Mouse (Mus musculus) gastrocnemius, postnatal 10 days (tissue): ENCODE results near the gene Amn1. TPM values are rescaled to one million over a fixed set of nuclear protein-coding genes. Genes with fewer than 3 reads are reported as not detected.
"Not testable (repeated sequence)": the region's sequence is repeated elsewhere in the genome, so short reads cannot be mapped to it uniquely, and the experiment has no call there.

Experiments used
- DNase-seq: peaks from one replicate; pipeline ENCODE4 v3.0.0; 2021; ENCODE audit warnings: mixed read lengths
- long read RNA-seq, 2 experiments: library from polyadenylated mRNA; stranded (forward); transcript quantifications; one replicate each; pipeline ENCODE4 v2.0.0; 2021
- total RNA-seq, 2 experiments: library from RNA; stranded (reverse); gene quantifications; 2 replicates each; pipeline ENCODE4 v1.2.3; 2021

Gene Amn1
- total RNA-seq, result 10 to 100 TPM; 10.2 to 12.5 TPM
- long read RNA-seq, experiment 1, transcript Amn1-202 (7 exons, 1,457 nt), result major isoform, 6 of 8 reads
- long read RNA-seq, experiment 1, partial matches to known transcripts, result 0 of 8 reads
- long read RNA-seq, experiment 1, other reads (novel, unspliced or antisense), result 2 of 8 reads
- long read RNA-seq, experiment 2, partial matches to known transcripts, result 0 of 6 reads
- long read RNA-seq, experiment 2, other reads (novel, unspliced or antisense), result 4 of 6 reads

DNA sequence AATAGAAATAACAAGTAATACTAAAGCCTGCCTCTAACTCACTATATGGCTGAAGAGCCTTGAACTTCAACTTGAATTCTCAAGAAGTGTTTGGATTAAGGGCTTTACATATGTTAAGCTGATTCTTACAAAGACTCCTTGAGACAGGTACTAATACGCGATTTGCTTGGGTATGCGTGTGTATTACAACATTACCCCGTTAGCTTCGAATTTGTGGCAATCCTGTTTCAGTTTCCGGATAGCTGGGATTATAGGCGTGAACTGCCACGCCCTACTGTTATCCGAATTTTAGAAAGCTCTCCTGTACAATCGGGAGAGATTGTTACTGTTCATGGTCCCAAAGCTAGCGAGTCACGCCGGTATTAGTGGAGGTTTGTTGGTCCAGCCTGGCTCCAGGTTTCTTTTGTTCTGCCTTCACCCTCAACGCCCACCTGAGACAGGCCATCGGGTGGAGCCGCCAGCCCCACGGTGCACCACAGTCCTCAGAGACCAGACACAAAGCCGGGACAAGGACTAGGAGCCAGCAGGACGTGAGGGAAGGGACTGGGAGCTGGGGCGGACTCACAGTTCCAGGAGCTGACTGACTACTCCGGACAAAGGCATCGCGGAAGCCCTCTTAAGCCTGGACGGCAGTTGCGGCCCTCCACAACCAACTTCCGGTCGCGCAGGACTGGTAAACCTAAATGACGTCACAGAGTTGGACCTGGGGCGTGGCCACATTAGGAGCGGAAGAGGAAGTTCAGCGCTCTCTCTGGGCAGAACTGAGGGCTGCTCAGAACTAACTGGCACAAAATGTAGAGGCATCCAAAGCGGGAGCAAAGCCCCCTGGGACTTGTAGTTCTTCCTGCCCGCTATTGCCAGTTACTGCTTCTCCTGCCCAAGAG, at the start of gene Amn1:
Gene Amn1 (minus strand): TSS at position 672 of the 884 bp plus-strand sequence.
- DNase-seq, result peak; percentile 88

DNA sequence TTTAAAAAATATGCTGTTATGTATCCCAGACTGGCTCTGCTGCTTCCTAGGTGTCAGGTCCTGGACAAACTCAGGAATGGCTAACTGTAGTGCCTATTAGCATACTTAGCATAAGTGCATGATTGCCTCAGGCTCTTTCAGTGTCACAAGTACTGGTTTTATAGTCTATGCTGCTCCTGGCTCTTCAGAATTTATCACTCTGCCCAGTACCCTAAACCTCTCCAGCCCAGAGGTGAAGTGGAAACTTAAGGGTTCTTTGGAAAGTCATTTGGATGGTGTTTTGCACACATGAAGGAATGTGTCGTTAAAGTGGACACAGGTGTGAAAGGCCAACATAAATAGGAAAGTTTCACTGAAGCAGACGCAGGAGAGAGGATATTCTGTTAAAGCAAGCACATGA, 48.3 kb upstream of the Amn1 start:
- no peak for DNase-seq

DNA sequence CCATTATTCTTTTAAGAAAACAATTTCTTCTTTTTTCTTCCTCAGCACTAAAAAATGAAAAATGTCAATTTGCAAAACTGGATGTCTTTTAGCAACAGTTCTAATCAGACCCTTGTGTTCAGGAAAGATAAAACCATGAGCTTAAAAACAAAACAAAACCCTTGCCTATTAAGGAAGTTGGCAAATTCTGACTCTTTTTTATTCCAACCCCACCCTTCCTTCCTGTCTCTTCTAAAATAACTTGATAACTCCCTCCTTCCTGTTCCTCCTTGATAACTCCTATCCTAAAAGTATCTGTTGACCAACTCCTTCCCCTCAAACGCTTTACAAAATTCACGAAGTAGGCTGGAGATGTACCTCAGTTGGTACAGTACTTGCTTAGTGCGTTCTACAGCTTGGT, 45.4 kb upstream of the Amn1 start:
- DNase-seq, result no peak

DNA sequence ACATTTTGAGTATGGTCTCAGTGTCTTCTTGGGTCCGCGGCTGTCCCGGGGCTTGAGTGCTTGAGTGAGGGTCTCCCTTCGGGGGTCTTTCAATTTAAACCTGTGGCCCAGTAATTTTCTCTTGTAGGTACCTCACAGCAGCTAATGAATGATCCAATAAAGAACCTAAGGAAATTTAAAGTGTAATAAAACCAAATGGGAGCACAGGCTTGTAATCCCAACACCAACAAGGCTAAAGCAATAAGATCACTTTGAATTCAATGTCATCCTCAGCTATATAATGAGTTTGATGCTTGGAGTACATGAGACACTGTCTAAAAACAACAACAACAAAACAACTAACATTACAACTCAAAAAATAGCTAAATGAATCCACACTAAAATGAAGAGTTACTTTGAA, 36.2 kb upstream of the Amn1 start:
- DNase-seq, result no peak

DNA sequence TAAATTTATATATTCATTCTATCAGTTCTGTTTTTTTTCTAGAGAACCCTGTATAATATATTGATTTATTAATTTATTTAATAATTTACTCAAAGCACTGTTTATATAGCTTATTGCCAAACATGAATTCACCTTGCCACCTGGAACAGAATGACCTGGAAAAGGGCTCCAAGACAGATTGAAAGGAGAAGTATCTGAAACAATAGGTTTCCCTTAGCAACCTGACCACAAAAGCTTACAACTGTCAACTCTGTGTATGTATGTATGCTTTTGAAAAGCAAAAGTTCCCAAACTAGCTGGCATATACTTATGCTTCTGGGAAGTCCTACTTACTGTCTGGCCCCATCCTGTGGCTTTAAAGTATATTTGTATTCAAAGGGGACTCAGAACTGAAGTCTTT, 32.8 kb upstream of the Amn1 start:
- DNase-seq, result no peak

DNA sequence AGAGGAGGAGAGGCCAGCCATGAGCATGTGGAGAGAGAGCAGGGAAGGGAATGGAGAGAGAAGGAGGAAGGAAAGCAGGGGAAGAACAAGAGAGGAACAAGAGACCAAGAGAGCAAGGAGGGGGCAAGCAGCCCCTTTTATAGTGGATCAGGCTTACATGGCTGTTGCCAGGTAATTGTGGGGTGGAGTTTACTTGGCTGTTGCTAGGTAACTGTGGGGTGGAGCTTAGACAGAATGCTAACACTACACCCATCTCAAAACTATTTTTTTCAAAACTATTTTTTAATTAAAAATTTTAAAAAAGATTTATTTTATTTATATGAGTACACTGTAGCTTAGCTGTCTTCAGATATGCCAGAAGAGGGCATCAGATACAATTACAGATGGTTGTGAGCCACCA, 10.1 kb upstream of the Amn1 start:
- no peak for DNase-seq

DNA sequence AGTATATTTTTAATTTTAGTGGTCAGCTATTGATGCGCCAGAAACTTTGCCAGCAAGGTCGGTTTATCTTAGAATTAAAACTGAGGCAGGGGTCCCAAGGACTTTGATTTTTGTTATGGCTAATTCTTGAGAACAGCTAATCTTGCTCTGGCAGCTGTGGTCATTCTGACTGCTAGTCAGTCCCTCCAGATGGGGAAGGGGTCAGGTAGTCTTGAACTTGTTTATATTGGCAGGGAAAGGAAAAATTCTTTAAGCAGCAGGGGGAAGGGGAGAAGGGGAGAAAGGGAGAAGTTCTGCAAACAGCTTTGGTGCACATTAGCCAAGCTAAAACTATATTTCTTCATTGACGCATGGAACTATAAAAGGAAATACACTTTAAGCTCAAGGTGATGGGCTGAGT, 8.6 kb upstream of the Amn1 start:
- DNase-seq, result no peak

DNA sequence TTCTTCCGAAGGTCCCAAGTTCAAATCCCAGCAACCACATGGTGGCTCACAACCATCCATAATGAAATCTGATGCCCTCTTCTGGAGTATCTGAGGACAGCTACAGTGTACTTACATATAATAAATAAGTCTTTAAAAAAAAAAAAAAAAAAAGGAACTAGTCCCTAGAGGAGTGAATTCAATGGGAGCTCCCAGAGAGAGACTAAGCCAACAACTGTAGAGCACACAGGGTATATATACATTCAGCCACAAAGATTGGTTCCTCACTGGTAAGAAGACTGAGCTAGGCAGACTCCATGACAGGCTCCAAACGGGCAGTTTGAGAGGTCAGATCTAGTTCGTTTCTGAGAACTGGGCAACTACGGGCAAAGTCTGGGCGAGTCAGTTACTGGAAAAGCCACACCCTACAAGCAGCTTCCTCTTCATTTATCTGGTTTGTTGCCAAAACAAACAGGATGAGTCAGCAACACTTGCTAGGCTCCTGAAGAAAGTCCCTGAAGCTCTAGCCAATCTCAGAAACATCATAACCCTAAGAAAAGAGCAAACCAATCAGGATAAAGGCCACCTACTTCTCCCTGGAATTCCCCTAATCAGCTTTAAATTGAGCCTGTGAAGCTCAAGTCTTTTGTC, 4.9 kb upstream of the Amn1 start:
- no peak for DNase-seq

DNA sequence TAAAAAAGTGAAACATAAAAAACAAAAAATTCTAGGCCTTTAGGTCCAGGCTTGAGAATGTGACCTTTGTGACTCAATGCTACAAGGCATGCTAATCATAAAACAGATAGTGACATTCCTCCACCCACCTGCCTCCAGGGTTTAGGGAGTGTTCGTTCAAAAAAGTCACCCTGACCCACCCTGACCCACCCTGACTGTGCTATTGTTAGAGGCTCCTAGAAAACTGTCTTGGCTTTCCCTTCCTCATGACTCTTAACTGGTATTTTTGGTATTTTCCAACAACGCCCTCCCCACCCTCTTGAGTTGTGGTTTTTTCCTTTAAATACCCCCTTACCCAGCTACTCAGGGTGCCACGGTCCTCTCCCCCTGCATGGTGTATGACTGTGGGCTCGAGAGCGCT, 3.4 kb upstream of the Amn1 start:
- not testable (repeated sequence) for DNase-seq

DNA sequence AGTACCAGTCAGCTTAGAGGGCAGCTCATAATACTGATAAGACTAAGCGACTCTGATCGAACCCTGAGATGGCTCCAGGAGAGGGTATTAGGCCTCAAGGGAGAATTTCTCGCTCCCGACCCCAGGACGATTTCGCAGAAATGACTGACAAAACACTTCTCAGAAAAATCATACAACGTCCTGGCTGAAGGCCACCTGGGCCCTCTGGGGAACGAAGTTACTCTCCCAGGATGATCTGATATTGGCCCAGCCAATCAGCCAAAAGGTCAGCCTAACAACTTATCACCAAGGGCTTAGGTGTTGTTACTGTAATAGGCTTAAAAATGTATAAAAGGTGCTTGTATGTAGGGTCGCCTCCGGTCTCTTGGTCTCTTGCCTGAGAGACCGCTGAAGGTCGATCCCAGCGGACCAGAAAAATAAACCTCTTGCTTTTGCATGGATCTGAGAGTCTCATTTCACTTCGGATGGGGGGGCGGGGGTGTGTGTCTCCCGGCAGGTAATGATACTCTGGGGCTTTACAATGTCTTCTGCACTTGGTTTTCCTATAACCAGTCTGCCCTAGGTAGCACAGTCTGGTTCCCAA, 919 bp upstream of the Amn1 start:
- peak; percentile 8 for DNase-seq

DNA sequence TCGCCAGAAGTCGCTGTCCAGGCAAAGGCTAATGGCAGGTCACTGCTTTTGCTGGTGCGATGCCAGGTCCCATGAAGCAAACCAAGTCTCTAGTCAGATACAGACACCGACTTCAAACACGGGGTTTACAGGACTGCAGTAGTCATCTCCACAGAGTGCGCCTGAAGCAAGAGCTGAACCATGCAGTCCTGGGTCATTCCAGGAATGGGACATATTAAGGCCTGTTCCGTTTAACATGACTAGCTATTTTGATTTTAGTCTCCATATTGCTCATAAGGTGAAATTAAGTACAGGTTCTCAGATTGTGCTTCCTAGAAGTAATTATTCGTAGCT, 379 bp upstream of the Amn1 start:
- DNase-seq, result no peak

DNA sequence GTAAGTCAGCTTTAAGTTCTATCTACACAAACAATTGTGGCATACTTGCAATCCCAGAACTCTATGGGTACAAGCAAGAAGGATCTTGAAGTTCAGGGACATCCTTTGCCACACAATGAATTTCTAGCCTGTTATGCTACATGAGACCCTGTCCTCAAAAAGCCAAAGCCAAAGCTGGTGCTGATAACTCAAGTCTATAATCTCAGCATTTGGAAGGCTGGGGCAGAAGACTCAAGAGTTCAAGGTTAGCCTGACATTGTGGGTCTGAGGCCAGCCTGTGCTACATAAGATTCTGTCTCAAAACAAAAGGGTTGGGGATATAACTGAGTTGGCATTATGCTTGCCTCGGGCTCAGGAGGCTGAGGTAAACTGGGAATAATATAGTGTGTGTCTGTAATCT, 1.1 kb downstream of the Amn1 start:
- no peak for DNase-seq

DNA sequence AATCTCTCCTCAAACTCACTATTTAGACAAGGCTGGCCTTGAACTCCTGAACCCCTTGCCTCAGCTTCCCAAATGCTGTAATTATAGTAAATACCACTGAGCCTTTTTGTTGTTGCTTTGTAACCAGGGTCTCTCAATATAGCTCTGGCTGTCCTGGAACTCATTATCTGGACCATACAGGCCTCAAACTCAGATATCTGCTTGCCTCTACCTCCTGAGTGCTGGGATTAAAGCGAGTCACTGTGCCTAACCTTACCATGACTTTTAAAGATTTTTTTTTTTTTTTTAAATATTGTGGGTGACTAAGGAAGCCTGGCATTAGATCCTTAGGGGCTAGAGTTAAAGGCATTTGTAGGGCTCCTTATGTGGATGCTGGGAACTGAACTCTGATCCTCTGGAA, 4.5 kb downstream of the Amn1 start:
- no peak for DNase-seq

DNA sequence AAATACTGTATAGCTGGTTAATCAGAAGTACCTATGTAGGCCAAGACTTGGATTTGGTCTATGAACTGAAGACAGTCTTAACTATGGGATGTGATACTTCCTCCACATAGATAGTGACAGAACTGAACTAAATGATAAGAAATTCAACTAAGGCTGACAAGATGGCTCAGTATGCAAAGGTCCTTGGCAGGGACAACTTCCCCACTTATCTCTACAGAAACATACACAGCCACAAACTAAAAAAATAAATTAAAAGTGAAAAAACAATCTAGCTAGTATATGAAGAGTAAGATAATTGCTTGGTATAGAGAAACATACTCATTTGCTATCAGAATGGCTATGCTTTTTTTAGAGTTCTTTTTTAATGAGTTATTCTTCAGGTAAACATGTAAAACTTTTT, 9.4 kb downstream of the Amn1 start:
- DNase-seq, result no peak

DNA sequence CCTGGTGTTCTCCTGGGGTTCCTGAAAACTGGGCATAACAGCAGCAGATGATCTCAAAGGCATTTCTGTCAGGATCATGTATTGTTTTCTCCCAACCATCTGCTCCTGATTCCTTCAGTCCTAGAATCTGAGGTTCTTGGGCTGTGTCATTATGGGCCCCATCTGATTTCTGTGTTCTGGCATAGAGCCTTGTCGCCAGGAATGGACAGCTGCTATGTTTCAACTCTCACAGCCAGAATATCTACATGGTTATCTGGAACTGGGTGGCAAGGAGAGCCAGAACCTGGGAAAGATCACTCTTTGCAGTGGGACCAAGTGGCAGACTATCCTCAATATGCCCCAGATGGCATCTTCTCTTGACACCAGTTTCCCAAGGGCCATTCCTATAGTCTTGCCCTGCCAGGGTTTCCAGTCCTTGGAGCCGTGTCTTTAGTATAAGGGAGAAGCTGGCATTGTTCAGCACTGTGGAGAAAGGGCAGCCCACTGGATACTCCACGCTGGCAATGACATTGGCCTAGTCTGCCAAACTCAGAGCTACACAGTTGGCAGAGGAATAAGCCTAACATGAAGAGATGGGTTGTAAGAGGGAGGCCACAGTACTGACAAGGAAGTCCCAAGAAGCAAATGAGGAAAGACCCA, 13.5 kb downstream of the Amn1 start:
- no peak for DNase-seq

DNA sequence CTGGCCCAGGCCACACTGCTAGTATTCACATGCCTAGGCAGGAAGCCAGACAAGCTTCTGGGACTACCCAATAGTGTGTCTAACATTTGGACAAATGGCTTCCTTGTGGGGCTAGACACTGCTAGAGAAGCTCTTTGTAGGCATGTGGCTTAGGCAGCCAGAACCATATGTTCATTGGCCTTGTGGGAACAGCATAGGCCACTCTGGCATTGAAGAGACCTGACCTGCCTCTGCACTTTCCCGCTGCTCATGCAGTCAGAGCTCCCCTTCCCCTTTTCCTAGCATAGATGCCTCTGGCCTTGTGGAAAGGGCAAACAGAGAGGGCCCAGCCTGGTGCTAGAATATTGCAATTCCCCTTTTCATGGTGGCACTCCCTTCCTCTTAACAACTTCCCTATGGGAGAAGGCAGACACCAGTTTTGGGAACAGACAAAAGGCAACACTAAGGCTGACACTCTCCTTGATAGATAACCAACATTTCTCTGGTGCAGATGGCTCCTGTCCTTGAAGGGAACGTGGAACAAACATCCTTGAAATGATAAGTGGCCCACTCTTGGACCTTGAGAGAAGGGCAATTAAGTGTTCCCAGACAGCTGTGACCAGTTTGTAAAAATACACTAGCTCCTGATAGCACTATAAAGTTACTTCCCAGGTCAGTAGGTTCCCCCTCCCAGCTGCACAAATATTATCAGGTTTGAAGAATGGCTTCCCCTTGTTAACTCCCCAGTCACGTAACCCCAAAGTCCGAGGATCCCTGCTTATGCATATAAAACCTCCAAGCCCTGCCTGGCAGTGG, 14.5 kb downstream of the Amn1 start:
- DNase-seq, result no peak

DNA sequence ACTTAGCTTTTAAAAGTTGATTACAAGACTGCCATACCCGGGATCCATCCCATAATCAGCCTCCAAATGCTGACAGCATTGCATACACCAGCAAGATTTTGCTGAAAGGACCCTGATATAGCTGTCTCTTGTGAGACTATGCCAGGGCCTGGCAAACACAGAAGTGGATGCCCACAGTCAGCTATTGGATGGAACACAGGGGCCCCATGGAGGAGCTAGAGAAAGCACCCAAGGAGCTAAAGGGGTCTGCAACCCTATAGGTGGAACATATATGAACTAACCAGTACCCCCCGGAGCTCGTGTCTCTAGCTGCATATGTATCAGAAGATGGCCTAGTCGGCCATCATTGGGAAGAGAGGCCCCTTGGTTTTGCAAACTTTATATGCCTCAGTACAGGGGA, 18.5 kb downstream of the Amn1 start:
- not testable (repeated sequence) for DNase-seq

DNA sequence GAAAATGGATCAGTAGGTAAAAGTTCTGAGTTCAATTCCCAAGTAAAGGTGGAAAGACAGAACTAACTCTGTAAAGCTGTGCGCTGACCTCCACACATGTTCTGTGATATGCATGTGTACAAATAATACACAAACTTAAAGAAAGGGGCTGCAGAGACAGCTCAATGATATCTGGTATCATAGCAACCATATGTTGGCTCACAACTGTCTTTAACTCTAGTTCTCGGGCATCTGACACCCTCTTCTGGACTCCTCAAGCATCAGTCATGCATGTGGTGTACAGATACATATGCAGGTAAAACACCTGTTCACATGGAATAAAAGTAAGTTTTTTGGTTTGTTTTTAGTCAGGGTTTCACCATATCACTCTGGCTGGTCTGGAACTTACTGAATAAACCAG, 20.1 kb downstream of the Amn1 start:
- no peak for DNase-seq

DNA sequence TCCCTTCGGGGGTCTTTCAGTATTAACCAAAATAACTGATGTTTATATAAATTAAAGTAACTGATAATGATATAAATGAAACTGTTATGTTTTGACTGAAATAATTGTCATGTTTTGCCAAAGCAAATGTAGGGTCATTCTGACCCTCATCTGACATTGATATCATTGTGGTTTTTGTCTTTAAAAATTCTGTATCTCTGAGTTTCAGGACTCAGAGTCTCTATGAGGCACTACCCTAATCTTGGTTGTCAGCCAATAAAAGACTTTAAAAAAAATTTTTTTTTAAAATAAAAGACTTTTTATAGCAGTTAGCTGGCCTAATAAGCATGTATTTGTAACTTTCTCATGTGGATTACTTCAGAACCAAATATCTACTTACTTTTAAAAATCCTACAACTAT, 20.8 kb downstream of the Amn1 start:
- no peak for DNase-seq

DNA sequence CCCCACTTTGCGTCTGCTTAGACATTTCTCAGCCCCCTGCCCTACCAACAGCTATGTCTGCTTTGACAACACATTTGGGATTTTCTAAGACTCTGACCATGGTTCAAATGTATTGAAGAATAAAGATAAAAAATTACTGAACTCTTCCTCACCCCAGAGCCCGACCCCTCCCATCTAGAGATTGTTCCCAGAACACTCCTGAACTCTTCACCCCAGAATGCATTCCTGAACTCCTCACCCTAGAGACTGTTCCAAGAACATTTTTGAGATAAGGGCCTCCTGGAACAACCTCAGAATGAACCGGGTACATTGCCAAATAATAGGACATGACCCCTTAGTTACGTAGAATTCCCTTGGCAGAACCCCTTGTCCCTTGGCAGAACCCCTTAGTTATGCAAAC, 21.5 kb downstream of the Amn1 start:
- not testable (repeated sequence) for DNase-seq

DNA sequence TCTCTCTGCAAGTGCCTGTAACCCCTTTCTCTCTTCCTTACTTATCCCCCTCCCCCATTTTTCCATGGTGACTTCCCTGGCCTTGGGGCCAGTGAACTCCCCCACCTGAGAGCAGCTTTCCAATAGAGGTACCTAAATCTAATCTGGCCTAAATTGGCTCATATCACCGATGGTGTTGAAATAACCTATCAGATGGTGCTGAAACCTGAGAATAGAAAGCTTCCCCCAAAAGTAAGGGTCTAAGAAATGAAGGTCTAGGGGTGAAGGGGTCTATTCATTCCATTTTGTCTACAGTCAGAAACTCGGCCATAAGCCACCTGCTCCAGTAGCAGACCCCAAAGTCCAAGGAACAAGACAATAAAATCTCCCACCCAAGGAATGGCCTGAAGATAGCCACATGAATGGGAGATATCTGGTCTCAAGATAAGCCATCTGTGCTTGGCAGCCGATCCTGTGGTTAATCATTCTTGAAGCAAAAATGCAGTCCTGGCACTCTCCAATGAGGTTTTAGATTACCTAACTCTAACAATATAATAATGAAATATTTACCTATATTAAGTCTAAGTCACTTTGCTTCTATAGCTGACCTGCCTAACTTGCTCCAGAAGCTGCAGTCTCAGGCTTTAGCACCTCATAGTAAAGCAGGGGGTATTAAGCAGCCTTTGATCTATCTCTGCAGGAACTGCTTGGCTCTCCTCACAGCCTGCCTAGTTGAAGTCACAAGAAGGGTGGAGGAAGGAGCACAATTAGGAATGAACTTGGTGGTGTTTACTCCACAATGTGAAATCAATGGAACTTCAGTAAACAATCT, 33.3 kb downstream of the Amn1 start:
- DNase-seq, result no peak
